Mouse (Mus musculus): ENCODE data around the gene Sash1. TPM values are rescaled to one million over a fixed set of nuclear protein-coding genes. Genes with fewer than 3 reads are reported as not detected.
A peak's percentile ranks its signal among the peaks of the same experiment; 100 is the strongest.

Sash1 gene
- polyA plus RNA-seq, 1 experiment, result 14.4 TPM

DNA sequence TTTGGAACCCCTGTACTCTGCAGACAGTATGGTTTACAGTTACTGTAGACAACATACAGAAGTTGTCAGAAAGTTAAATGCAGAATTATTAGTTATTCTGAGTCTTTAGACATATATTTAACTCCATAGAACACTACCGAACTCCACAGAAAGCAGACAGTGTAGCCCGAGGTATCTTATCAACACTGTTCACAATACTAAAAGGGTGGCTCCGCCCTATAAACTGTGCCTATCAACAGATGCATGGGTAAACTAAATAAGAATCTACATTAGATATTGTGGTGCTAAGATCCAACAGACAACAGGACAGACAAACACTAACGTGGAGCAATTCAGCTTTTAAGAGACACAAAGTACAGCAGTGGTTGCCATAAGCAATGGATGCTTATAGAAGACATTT, 106.0 kb downstream of the Sash1 start:
- H3K4me1 ChIP-seq (ENCODE audit: control insufficient read depth, insufficient read depth, low read length), result no peaks in the 10 kb centered on the region
- TF ChIP-seq EP300 (IDR thresholded peaks at IDR 0.05; ENCODE audit: insufficient read depth, low read depth, low read length) (no peak), POLR2A (IDR thresholded peaks at IDR 0.05; ENCODE audit: insufficient read depth, low read length) (no peak), CTCF (IDR thresholded peaks at IDR 0.05; ENCODE audit: low read depth, low read length) (no peak)

DNA sequence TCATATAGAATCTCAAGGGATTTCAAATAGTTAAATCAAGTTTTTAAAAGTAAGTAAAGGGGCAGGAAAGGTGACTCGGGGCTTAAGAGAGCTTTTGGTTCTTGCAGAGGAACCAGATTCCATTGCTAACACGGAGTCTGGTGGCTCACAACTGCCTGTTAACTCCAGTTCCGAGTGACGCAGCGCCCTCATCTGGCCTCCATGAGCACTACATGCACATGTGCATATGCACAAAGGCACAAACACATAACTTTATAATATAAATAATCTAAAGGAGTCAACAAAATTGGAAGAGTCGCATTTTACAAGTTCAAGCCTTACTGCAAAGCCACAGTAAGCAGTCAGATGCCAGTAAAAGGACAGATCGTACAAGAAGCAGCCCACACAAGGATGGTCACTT, 107.0 kb downstream of the Sash1 start:
- Histone ChIP-seq H3K27me3 (ENCODE audit: control insufficient read depth, insufficient read depth, low read length, poor library complexity, severe bottlenecking) (no peaks in the 10 kb centered on the region), H3K9me3 (replicated peaks; ENCODE audit: control insufficient read depth, insufficient read depth, low read length, poor library complexity, severe bottlenecking) (no peaks in the 10 kb centered on the region; the same call in 1 of the 2 replicates), H3K4me1 (ENCODE audit: control insufficient read depth, insufficient read depth, low read length) (no peaks in the 10 kb centered on the region), H3K9ac (ENCODE audit: low read depth, poor library complexity, severe bottlenecking) (no peak overlapping the region), H3K36me3 (ENCODE audit: control insufficient read depth, insufficient read depth, low read length, poor library complexity, severe bottlenecking) (no peaks in the 10 kb centered on the region), H3K4me3 (ENCODE audit: low read depth, low read length) (no peak overlapping the region), H3K27ac (ENCODE audit: insufficient read depth, low read length) (no peak overlapping the region)
- TF ChIP-seq POLR2A (IDR thresholded peaks at IDR 0.05; ENCODE audit: insufficient read depth, low read length), result no peak
- TF ChIP-seq CTCF (IDR thresholded peaks at IDR 0.05; ENCODE audit: low read depth, low read length), result peak; percentile 60
- TF ChIP-seq EP300 (IDR thresholded peaks at IDR 0.05; ENCODE audit: insufficient read depth, low read depth, low read length), result no peak

More for the DNA sequence above, 106.0 kb downstream of the Sash1 start:
- Histone ChIP-seq H3K4me3 (ENCODE audit: low read depth, low read length) (no peak overlapping the region), H3K36me3 (ENCODE audit: control insufficient read depth, insufficient read depth, low read length, poor library complexity, severe bottlenecking) (no peaks in the 10 kb centered on the region), H3K9me3 (replicated peaks; ENCODE audit: control insufficient read depth, insufficient read depth, low read length, poor library complexity, severe bottlenecking) (no peaks in the 10 kb centered on the region; the same call in 1 of the 2 replicates), H3K9ac (ENCODE audit: low read depth, poor library complexity, severe bottlenecking) (no peak overlapping the region), H3K27me3 (ENCODE audit: control insufficient read depth, insufficient read depth, low read length, poor library complexity, severe bottlenecking) (no peaks in the 10 kb centered on the region), H3K27ac (ENCODE audit: insufficient read depth, low read length) (no peak overlapping the region)

DNA sequence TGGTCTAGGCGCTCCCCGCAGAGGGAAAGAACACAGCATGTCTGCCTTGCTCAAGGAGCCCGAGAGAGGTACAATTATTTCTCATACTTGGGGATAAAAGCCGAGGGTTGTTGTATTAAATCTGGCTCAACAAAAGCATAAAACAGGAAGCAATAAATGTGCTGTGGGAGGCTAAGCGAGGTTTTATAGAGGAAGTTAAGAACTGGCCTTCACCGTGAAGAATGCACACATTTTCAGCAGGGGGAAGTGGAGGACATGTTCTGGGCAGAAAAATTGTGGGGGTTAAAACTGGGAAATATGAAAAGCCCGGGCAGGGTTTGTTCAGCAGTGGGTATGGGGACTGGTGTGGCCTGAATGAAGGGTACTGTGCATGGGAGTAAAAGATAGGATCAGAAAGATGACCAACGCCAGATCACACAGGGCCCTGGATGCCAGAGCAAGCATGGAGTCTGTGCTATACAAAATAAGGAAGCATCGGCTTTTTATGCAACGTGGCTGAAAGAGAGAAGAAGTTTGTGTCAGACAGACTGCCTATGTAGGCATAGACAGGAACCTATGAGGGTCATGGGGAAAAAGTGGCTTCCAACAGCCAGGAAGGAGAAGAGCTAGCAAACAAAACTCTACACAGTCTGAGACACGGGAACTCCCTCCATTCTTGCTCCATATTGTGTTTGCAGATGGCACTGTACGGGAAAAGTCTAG, 108.2 kb downstream of the Sash1 start:
- Histone ChIP-seq H3K36me3 (ENCODE audit: control insufficient read depth, insufficient read depth, low read length, poor library complexity, severe bottlenecking) (no peaks in the 10 kb centered on the region), H3K9ac (ENCODE audit: low read depth, poor library complexity, severe bottlenecking) (no peak overlapping the region), H3K27me3 (ENCODE audit: control insufficient read depth, insufficient read depth, low read length, poor library complexity, severe bottlenecking) (no peaks in the 10 kb centered on the region), H3K4me3 (ENCODE audit: low read depth, low read length) (no peak overlapping the region), H3K27ac (ENCODE audit: insufficient read depth, low read length) (no peak overlapping the region), H3K9me3 (replicated peaks; ENCODE audit: control insufficient read depth, insufficient read depth, low read length, poor library complexity, severe bottlenecking) (no peaks in the 10 kb centered on the region; the same call in 1 of the 2 replicates), H3K4me1 (ENCODE audit: control insufficient read depth, insufficient read depth, low read length) (no peaks in the 10 kb centered on the region)
- no peak for TF ChIP-seq CTCF (IDR thresholded peaks at IDR 0.05; ENCODE audit: low read depth, low read length)
- TF ChIP-seq EP300 (IDR thresholded peaks at IDR 0.05; ENCODE audit: insufficient read depth, low read depth, low read length), result no peak
- TF ChIP-seq POLR2A (IDR thresholded peaks at IDR 0.05; ENCODE audit: insufficient read depth, low read length), result no peak

DNA sequence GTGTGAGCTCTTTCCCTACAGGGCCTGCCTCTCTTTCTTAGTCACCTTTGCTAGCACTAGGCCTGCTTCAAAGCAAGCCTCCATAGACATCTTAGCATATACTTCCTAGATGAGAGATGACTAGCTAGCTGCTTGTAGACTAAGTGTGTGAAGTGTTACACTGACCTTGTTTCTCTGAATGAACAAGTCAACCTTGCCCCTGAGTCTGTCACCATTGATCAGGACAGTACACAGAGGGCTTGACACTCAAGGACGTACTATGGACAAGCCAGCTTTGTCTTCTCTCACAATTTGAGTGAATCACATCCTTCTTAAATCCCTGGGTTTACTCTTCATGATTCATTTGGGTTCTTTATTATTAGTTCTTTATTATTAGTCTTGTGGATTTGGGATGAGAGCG, 109.1 kb downstream of the Sash1 start:
- H3K27me3 ChIP-seq (ENCODE audit: control insufficient read depth, insufficient read depth, low read length, poor library complexity, severe bottlenecking), result no peaks in the 10 kb centered on the region
- no peak overlapping the region for H3K27ac ChIP-seq (ENCODE audit: insufficient read depth, low read length)
- TF ChIP-seq CTCF (IDR thresholded peaks at IDR 0.05; ENCODE audit: low read depth, low read length) (no peak), EP300 (IDR thresholded peaks at IDR 0.05; ENCODE audit: insufficient read depth, low read depth, low read length) (no peak), POLR2A (IDR thresholded peaks at IDR 0.05; ENCODE audit: insufficient read depth, low read length) (no peak)
- H3K9ac ChIP-seq (ENCODE audit: low read depth, poor library complexity, severe bottlenecking), result no peak overlapping the region
- H3K9me3 ChIP-seq (replicated peaks; ENCODE audit: control insufficient read depth, insufficient read depth, low read length, poor library complexity, severe bottlenecking), result no peaks in the 10 kb centered on the region; the same call in 1 of the 2 replicates
- H3K4me1 ChIP-seq (ENCODE audit: control insufficient read depth, insufficient read depth, low read length), result no peaks in the 10 kb centered on the region
- no peak overlapping the region for H3K4me3 ChIP-seq (ENCODE audit: low read depth, low read length)
- no peaks in the 10 kb centered on the region for H3K36me3 ChIP-seq (ENCODE audit: control insufficient read depth, insufficient read depth, low read length, poor library complexity, severe bottlenecking)

DNA sequence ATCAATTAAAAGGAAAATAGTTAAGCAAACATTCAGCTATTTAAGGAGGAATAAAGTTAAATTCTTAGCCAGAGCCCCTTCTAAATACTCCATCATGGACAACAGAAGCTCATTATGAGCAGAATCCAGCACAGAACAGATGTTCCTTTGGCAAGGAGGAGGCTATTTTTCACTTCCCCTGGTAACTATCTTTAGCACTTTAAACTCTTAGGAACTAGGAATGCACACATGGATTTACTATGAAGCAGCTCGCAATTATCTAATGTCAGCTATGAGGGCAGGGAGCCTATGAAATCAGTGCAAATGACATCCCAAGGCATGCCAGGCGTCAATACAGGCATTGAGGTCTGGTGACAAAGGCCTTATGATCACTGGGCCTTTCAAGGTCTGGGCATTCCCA, 110.1 kb downstream of the Sash1 start:
- H3K4me3 ChIP-seq (ENCODE audit: low read depth, low read length), result no peak overlapping the region
- no peak overlapping the region for H3K27ac ChIP-seq (ENCODE audit: insufficient read depth, low read length)
- H3K27me3 ChIP-seq (ENCODE audit: control insufficient read depth, insufficient read depth, low read length, poor library complexity, severe bottlenecking), result no peaks in the 10 kb centered on the region
- TF ChIP-seq EP300 (IDR thresholded peaks at IDR 0.05; ENCODE audit: insufficient read depth, low read depth, low read length), result no peak
- TF ChIP-seq CTCF (IDR thresholded peaks at IDR 0.05; ENCODE audit: low read depth, low read length), result no peak
- TF ChIP-seq POLR2A (IDR thresholded peaks at IDR 0.05; ENCODE audit: insufficient read depth, low read length), result no peak
- H3K9ac ChIP-seq (ENCODE audit: low read depth, poor library complexity, severe bottlenecking), result no peak overlapping the region
- H3K9me3 ChIP-seq (replicated peaks; ENCODE audit: control insufficient read depth, insufficient read depth, low read length, poor library complexity, severe bottlenecking), result no peaks in the 10 kb centered on the region; the same call in 1 of the 2 replicates
- no peaks in the 10 kb centered on the region for H3K36me3 ChIP-seq (ENCODE audit: control insufficient read depth, insufficient read depth, low read length, poor library complexity, severe bottlenecking)
- H3K4me1 ChIP-seq (ENCODE audit: control insufficient read depth, insufficient read depth, low read length), result no peaks in the 10 kb centered on the region

DNA sequence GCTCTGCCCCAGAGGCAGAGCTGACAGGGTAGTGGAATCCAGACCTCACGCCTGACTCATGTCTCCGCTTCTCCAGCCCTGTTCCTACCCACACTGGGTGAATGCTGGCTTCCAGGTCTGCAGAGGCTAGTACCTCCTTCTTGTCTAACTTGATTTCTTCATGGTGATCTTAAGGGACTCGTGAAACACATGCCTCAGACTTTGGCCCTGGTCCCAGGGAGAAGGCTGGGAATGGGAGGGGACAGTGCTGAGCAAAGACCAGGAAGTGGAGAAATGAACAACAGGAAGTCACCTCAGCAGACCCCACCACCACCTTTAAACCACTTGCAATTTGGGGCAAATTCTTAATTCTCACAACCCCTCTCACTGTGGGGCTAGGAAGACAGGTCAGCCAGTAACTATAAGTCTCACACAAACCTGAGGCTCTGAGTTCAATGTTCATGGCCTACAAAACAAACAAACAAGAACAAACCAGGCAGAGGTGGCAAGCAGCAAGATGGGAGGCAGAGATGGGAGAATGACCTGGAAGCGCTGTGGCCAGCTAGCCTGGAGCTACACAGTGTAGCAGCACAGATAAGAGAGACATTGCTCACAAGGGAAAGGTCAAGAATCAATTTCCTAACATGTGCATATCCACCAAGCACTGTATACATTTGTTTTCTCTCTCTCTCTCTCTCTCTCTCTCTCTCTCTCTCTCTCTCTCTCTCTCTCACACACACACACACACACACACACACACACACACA, 113.2 kb downstream of the Sash1 start:
- TF ChIP-seq EP300 (IDR thresholded peaks at IDR 0.05; ENCODE audit: insufficient read depth, low read depth, low read length), result no peak
- TF ChIP-seq POLR2A (IDR thresholded peaks at IDR 0.05; ENCODE audit: insufficient read depth, low read length), result no peak
- Histone ChIP-seq H3K9ac (ENCODE audit: low read depth, poor library complexity, severe bottlenecking) (no peak overlapping the region), H3K36me3 (ENCODE audit: control insufficient read depth, insufficient read depth, low read length, poor library complexity, severe bottlenecking) (no peaks in the 10 kb centered on the region), H3K4me3 (ENCODE audit: low read depth, low read length) (no peak overlapping the region), H3K27ac (ENCODE audit: insufficient read depth, low read length) (no peak overlapping the region), H3K9me3 (replicated peaks; ENCODE audit: control insufficient read depth, insufficient read depth, low read length, poor library complexity, severe bottlenecking) (no peaks in the 10 kb centered on the region; the same call in none of the 2 replicates), H3K4me1 (ENCODE audit: control insufficient read depth, insufficient read depth, low read length) (no peaks in the 10 kb centered on the region), H3K27me3 (ENCODE audit: control insufficient read depth, insufficient read depth, low read length, poor library complexity, severe bottlenecking) (no peaks in the 10 kb centered on the region)

Data from ES-Bruce4 (cell line).